Mouse (Mus musculus) liver, embryonic 14.5 days (tissue): ENCODE measurements around the gene Eif4e1b.

ENCODE experiments used
- CTCF ChIP-seq: IDR thresholded peaks from 2 replicates; pipeline ENCODE4 v1.5.1; 2016; ENCODE audit warnings: antibody characterized with exemption, low read depth, control low read depth
- EP300 ChIP-seq: IDR thresholded peaks from 2 replicates; pipeline ENCODE4 v1.6.1; 2016; ENCODE audit warnings: antibody characterized with exemption, low read depth

- TF ChIP-seq CTCF (no peak), EP300 (no peak)
Measured at GRCm38 (mm10) chr13:54806434-54806976, 22.7 kb downstream of the Eif4e1b start.
